Mouse (Mus musculus) neural tube, embryonic 15.5 days (tissue): ENCODE data around the gene Fgfr2. TPM values are rescaled to one million over a fixed set of nuclear protein-coding genes. Genes with fewer than 3 reads are reported as not detected.

Experiments
- ATAC-seq: fragments of 200-750 bp; cut with Nextera tagmentation; 2 replicates; pipeline ENCODE4 v1.8.0; 2017; ENCODE audit warnings: mild to moderate bottlenecking, moderate TSS enrichment, moderate library complexity; ENCODE audit not compliant: low FRiP score
- H3K27ac ChIP-seq: fragments of 300-500 bp; sonication (generic); replicated peaks from 2 replicates; pipeline ENCODE4 v1.5.1; 2015; ENCODE audit warnings: mild to moderate bottlenecking, inconsistent platforms
- H3K27me3 ChIP-seq: fragments of 300-500 bp; sonication (generic); replicated peaks from 2 replicates; pipeline ENCODE4 v1.6.1; 2015; ENCODE audit warnings: inconsistent platforms
- H3K36me3 ChIP-seq: fragments of 300-500 bp; sonication (generic); 2 replicates; pipeline ENCODE4 v1.6.1; 2015; ENCODE audit warnings: inconsistent platforms
- H3K4me1 ChIP-seq: fragments of 300-500 bp; sonication (generic); 2 replicates; pipeline ENCODE4 v1.6.1; 2015; ENCODE audit warnings: inconsistent platforms
- H3K4me2 ChIP-seq: fragments of 300-500 bp; sonication (generic); 2 replicates; pipeline ENCODE4 v1.6.1; 2015; ENCODE audit warnings: inconsistent platforms, mild to moderate bottlenecking, moderate library complexity
- H3K4me3 ChIP-seq: fragments of 300-500 bp; sonication (generic); replicated peaks from 2 replicates; pipeline ENCODE4 v1.5.1; 2015; ENCODE audit warnings: mild to moderate bottlenecking, inconsistent platforms
- H3K9ac ChIP-seq: fragments of 300-500 bp; sonication (generic); replicated peaks from 2 replicates; pipeline ENCODE4 v1.6.1; 2015; ENCODE audit warnings: mild to moderate bottlenecking, inconsistent platforms
- H3K9me3 ChIP-seq: fragments of 300-500 bp; sonication (generic); replicated peaks from 2 replicates; pipeline ENCODE4 v1.6.1; 2016; ENCODE audit warnings: inconsistent platforms
- WGBS: fragments of 180-500 bp; shearing (Covaris S2); methylation state at CpG from one replicate; pipeline ENCODE4 v1.1.7; 2015; ENCODE audit warnings: mixed read lengths; 5-methylcytosine and 5-hydroxymethylcytosine counted together
- polyA plus RNA-seq: library from polyadenylated mRNA; unstranded; fragments of >200 nt; fragmentation: Nextera tagmentation; extraction: Ambion mirVana; gene quantifications from 2 replicates; pipeline ENCODE4 v1.2.1, GENCODE M21; 2015

The Fgfr2 gene
- polyA plus RNA-seq, 1 experiment from 2014 or later, result 21.2 TPM

- 79% methylated on average over 3 of the region's 3 CpGs for WGBS
- H3K4me3 ChIP-seq, result no peak overlapping the region
Measured at GRCm38 (mm10) chr7:130378308-130378707, 2744.8 kb downstream of the Fgfr2 start.

GRCm38 (mm10) chr7:130374311-130374710, 2748.8 kb downstream of the Fgfr2 start:
- H3K9ac ChIP-seq, result no peak overlapping the region
- H3K27me3 ChIP-seq, result no peaks in the 10 kb centered on the region
- ATAC-seq, result no peak

More at GRCm38 (mm10) chr7:130378308-130378707, 2744.8 kb downstream of the Fgfr2 start:
- ATAC-seq, result no peak
- H3K36me3 ChIP-seq, result no peaks in the 10 kb centered on the region
- no peaks in the 10 kb centered on the region for H3K9me3 ChIP-seq
- no peaks in the 10 kb centered on the region for H3K27me3 ChIP-seq
- no peak overlapping the region for H3K4me2 ChIP-seq
- no peak overlapping the region for H3K27ac ChIP-seq
- no peak overlapping the region for H3K9ac ChIP-seq
- peaks cover 15% of the 10 kb centered on the region; the same call in 1 of the 2 replicates for H3K4me1 ChIP-seq

GRCm38 (mm10) chr7:130368827-130369641, 2754.1 kb downstream of the Fgfr2 start:
- Histone ChIP-seq H3K4me2 (peak overlapping the region; percentile 47), H3K4me1 (peaks cover 35% of the 10 kb centered on the region), H3K27me3 (no peaks in the 10 kb centered on the region), H3K9ac (0 out of 2 replicates have a peak overlapping the region, but pooled peaks have one; percentile 5), H3K27ac (peak overlapping the region; percentile 38), H3K4me3 (no peak overlapping the region), H3K9me3 (no peaks in the 10 kb centered on the region), H3K36me3 (no peaks in the 10 kb centered on the region)
- WGBS, result 17% methylated on average over 24 of the region's 24 CpGs
- ATAC-seq, result peak; percentile 80

More at GRCm38 (mm10) chr7:130374311-130374710, 2748.8 kb downstream of the Fgfr2 start:
- Histone ChIP-seq H3K4me3 (no peak overlapping the region), H3K36me3 (no peaks in the 10 kb centered on the region), H3K4me2 (no peak overlapping the region), H3K9me3 (no peaks in the 10 kb centered on the region), H3K27ac (no peak overlapping the region), H3K4me1 (peaks cover 10% of the 10 kb centered on the region)
- 85% methylated on average over 9 of the region's 9 CpGs for WGBS

- Histone ChIP-seq H3K27ac (peak overlapping the region; percentile 38), H3K36me3 (no peaks in the 10 kb centered on the region), H3K9ac (no peak overlapping the region), H3K27me3 (no peaks in the 10 kb centered on the region), H3K4me2 (peak overlapping the region; percentile 47), H3K4me1 (peaks cover 35% of the 10 kb centered on the region), H3K4me3 (no peak overlapping the region), H3K9me3 (no peaks in the 10 kb centered on the region)
- 14% methylated on average over 13 of the region's 13 CpGs for WGBS
- 0 out of 2 replicates have a peak, but pooled peaks have one; percentile 37 for ATAC-seq
Measured at GRCm38 (mm10) chr7:130368036-130368826, 2754.9 kb downstream of the Fgfr2 start.

GRCm38 (mm10) chr7:130367222-130368035, 2755.7 kb downstream of the Fgfr2 start:
- no peak for ATAC-seq
- H3K4me1 ChIP-seq, result peaks cover 35% of the 10 kb centered on the region

GRCm38 (mm10) chr7:130365711-130366110, 2757.4 kb downstream of the Fgfr2 start:
- no peak overlapping the region for H3K9ac ChIP-seq
- no peaks in the 10 kb centered on the region for H3K27me3 ChIP-seq
- H3K36me3 ChIP-seq, result no peaks in the 10 kb centered on the region
- H3K4me1 ChIP-seq, result peaks cover 35% of the 10 kb centered on the region
- H3K4me3 ChIP-seq, result no peak overlapping the region
- ATAC-seq, result no peak
- no peak overlapping the region for H3K27ac ChIP-seq
- no peaks in the 10 kb centered on the region for H3K9me3 ChIP-seq
- 92% methylated on average over 10 of the region's 10 CpGs for WGBS
- H3K4me2 ChIP-seq, result no peak overlapping the region

More at GRCm38 (mm10) chr7:130367222-130368035, 2755.7 kb downstream of the Fgfr2 start:
- Histone ChIP-seq H3K4me3 (no peak overlapping the region), H3K36me3 (no peaks in the 10 kb centered on the region), H3K9ac (no peak overlapping the region), H3K9me3 (no peaks in the 10 kb centered on the region), H3K27me3 (no peaks in the 10 kb centered on the region), H3K27ac (peak overlapping the region; percentile 28; the same call in 1 of the 2 replicates), H3K4me2 (no peak overlapping the region)
- 11% methylated on average over 12 of the region's 12 CpGs for whole genome bisulfite sequencing

- Histone ChIP-seq H3K36me3 (no peaks in the 10 kb centered on the region), H3K9me3 (no peaks in the 10 kb centered on the region), H3K4me2 (no peak overlapping the region), H3K4me1 (no peaks in the 10 kb centered on the region), H3K27me3 (no peaks in the 10 kb centered on the region), H3K27ac (no peak overlapping the region), H3K4me3 (no peak overlapping the region), H3K9ac (no peak overlapping the region)
- 78% methylated on average over 6 of the region's 6 CpGs for WGBS
- ATAC-seq, result no peak
Measured at GRCm38 (mm10) chr7:130340412-130341152, 2782.6 kb downstream of the Fgfr2 start.

- no peak for ATAC-seq
- H3K4me2 ChIP-seq, result no peak overlapping the region
- H3K4me1 ChIP-seq, result no peaks in the 10 kb centered on the region
- no peaks in the 10 kb centered on the region for H3K27me3 ChIP-seq
- no peak overlapping the region for H3K27ac ChIP-seq
- no peak overlapping the region for H3K9ac ChIP-seq
- WGBS, result 93% methylated on average over 7 of the region's 7 CpGs
- H3K4me3 ChIP-seq, result no peak overlapping the region
- no peaks in the 10 kb centered on the region for H3K9me3 ChIP-seq
- H3K36me3 ChIP-seq, result no peaks in the 10 kb centered on the region
Measured at GRCm38 (mm10) chr7:130337601-130338000, 2785.5 kb downstream of the Fgfr2 start.

- WGBS, result 8% methylated on average over 4 of the region's 4 CpGs
- ATAC-seq, result no peak
Measured at GRCm38 (mm10) chr7:130335440-130336051, 2787.6 kb downstream of the Fgfr2 start.

GRCm38 (mm10) chr7:130332515-130333220, 2790.5 kb downstream of the Fgfr2 start:
- peaks cover 12% of the 10 kb centered on the region for H3K4me1 ChIP-seq

More at GRCm38 (mm10) chr7:130335440-130336051, 2787.6 kb downstream of the Fgfr2 start:
- H3K27me3 ChIP-seq, result no peaks in the 10 kb centered on the region
- H3K9ac ChIP-seq, result no peak overlapping the region
- H3K4me2 ChIP-seq, result no peak overlapping the region
- H3K9me3 ChIP-seq, result no peaks in the 10 kb centered on the region
- H3K4me3 ChIP-seq, result no peak overlapping the region
- no peaks in the 10 kb centered on the region for H3K4me1 ChIP-seq
- no peaks in the 10 kb centered on the region for H3K36me3 ChIP-seq
- H3K27ac ChIP-seq, result no peak overlapping the region

More at GRCm38 (mm10) chr7:130332515-130333220, 2790.5 kb downstream of the Fgfr2 start:
- Histone ChIP-seq H3K4me3 (no peak overlapping the region), H3K36me3 (no peaks in the 10 kb centered on the region), H3K4me2 (no peak overlapping the region), H3K9me3 (no peaks in the 10 kb centered on the region), H3K27ac (no peak overlapping the region), H3K9ac (no peak overlapping the region), H3K27me3 (peaks cover 3% of the 10 kb centered on the region; the same call in 1 of the 2 replicates)
- WGBS, result 66% methylated on average over 11 of the region's 11 CpGs
- no peak for ATAC-seq
